Mouse (Mus musculus): ENCODE measurements around the gene Sgca. TPM values are rescaled to one million over a fixed set of nuclear protein-coding genes. Genes with fewer than 3 reads are reported as not detected.
"Not testable (repeated sequence)": the region's sequence is repeated elsewhere in the genome, so short reads cannot be mapped to it uniquely, and the experiment has no call there.

Gene Sgca
- polyA plus RNA-seq, 1 experiment: 303 TPM

DNA sequence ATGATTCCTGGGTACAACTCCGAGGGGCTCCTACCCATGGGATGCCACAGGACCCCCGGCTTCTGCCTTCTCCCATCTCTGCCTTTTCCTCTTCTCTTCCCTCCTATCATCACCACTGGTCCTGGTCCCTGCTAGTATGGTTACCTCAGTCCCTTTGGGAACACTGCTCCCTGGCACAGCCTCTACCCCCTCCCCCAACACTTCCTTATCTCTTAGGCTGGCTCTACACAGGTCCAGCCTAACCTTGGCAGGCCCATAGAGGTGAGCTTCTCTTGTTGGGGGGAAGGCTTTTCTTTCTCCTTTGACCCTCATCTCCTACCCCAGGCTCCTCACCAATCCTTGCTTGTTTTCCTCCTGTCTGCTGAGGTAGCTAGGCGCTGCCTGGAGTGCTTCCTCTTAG lies 39.4 kb upstream of the Sgca start:
- no peak overlapping the region for H3K4me2 ChIP-seq (ENCODE audit: low read depth)
- H3K36me3 ChIP-seq (ENCODE audit: control insufficient read depth, insufficient read depth): no peaks in the 10 kb centered on the region
- TF ChIP-seq POLR2AphosphoS2 (IDR thresholded peaks at IDR 0.05; ENCODE audit: insufficient read length, low read depth) (no peak), E2F4 (IDR thresholded peaks at IDR 0.05; ENCODE audit: insufficient read depth) (no peak), MYOD1 (IDR thresholded peaks at IDR 0.05; ENCODE audit: control insufficient read depth in 1 of 3, insufficient read length in 2 of 3, low read depth in 2 of 3) (no peak), TCF3 (IDR thresholded peaks at IDR 0.05; ENCODE audit: insufficient read length, low read depth) (no peak)
- no peak overlapping the region for H3K4me3 ChIP-seq
- H3K79me2 ChIP-seq (ENCODE audit: control insufficient read depth, insufficient read depth): no peaks in the 10 kb centered on the region
- no peak overlapping the region for H3ac ChIP-seq (ENCODE audit: control insufficient read depth, insufficient read length)
- H3K27me3 ChIP-seq (ENCODE audit: control insufficient read depth, insufficient read depth, insufficient read length): no peaks in the 10 kb centered on the region

DNA sequence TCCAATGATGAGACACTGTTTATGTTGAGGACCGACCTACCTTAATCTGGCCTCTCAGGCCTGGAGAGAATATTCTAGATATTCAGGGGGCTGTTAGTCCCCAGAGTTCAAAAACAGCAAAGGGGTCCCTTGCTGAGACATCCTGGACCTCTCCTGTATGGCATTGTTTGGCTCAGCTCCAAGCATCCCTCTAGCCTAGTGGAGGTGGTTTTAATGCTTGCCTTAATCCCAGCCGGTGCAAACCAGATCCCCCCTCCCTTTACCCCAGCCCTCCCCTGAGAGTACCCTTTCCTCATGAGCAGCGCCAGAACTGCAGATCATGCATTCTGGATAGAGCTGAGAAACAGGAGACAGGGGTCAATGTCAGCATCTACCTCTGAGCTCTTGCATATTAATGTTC lies 36.4 kb upstream of the Sgca start:
- no peak overlapping the region for H3ac ChIP-seq (ENCODE audit: control insufficient read depth, insufficient read length)
- no peak overlapping the region for H3K4me3 ChIP-seq
- TF ChIP-seq POLR2A (IDR thresholded peaks at IDR 0.05; ENCODE audit: insufficient read length, low read depth): no peak
- no peak for TF ChIP-seq CEBPB (IDR thresholded peaks at IDR 0.05; ENCODE audit: insufficient read depth, poor library complexity, severe bottlenecking)
- TF ChIP-seq MYOD1 (IDR thresholded peaks at IDR 0.05; ENCODE audit: control insufficient read depth in 1 of 3, insufficient read length in 2 of 3, low read depth in 2 of 3): no peak
- no peak for TF ChIP-seq MYOG (IDR thresholded peaks at IDR 0.05; ENCODE audit: control insufficient read depth in 1 of 3, insufficient read depth in 1 of 3, insufficient read length in 2 of 3, low read depth in 2 of 3)
- no peak for TF ChIP-seq MAX (IDR thresholded peaks at IDR 0.05; ENCODE audit: low read depth)
- no peak for TF ChIP-seq TCF12 (IDR thresholded peaks at IDR 0.05; ENCODE audit: insufficient read depth, poor library complexity, severe bottlenecking)
- no peak for TF ChIP-seq USF1 (IDR thresholded peaks at IDR 0.05; ENCODE audit: low read depth)
- no peak for TF ChIP-seq POLR2AphosphoS2 (IDR thresholded peaks at IDR 0.05; ENCODE audit: insufficient read length, low read depth)
- TF ChIP-seq REST (IDR thresholded peaks at IDR 0.05; ENCODE audit: insufficient read depth, insufficient read length): no peak
- no peak for TF ChIP-seq TCF3 (IDR thresholded peaks at IDR 0.05; ENCODE audit: insufficient read length, low read depth)
- H3K36me3 ChIP-seq (ENCODE audit: control insufficient read depth, insufficient read depth): no peaks in the 10 kb centered on the region
- no peaks in the 10 kb centered on the region for H3K79me2 ChIP-seq (ENCODE audit: control insufficient read depth, insufficient read depth)
- no peaks in the 10 kb centered on the region for H3K27me3 ChIP-seq (ENCODE audit: control insufficient read depth, insufficient read depth, insufficient read length)
- no peak overlapping the region for H3K4me2 ChIP-seq (ENCODE audit: low read depth)

DNA sequence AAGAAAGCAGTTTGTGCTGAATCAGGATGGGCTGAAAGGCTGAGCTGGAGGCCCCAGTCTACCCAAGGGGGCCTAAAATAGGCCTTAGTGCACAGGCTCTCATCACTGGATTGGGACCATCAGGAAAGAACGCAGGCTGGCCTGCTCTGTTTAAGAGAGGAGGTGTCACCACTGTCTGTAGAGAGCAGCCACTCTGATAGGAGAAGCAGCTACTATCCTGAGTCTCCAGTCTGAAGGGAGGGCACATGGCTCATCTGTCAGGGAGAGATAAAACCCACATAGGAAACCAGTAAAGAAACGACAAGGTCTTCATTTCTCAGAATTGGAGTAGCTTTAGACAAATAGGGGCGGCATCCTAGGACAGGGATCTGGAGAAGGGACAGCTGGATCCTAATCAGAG lies 35.9 kb upstream of the Sgca start:
- Histone ChIP-seq H3K4me2 (ENCODE audit: low read depth) (peak overlapping the region; percentile 97), H3K4me3 (no peak overlapping the region), H3ac (ENCODE audit: control insufficient read depth, insufficient read length) (no peak overlapping the region), H3K36me3 (ENCODE audit: control insufficient read depth, insufficient read depth) (no peaks in the 10 kb centered on the region), H3K79me2 (ENCODE audit: control insufficient read depth, insufficient read depth) (no peaks in the 10 kb centered on the region), H3K27me3 (ENCODE audit: control insufficient read depth, insufficient read depth, insufficient read length) (no peaks in the 10 kb centered on the region)
- TF ChIP-seq POLR2AphosphoS2 (IDR thresholded peaks at IDR 0.05; ENCODE audit: insufficient read length, low read depth): no peak
- no peak for TF ChIP-seq TCF12 (IDR thresholded peaks at IDR 0.05; ENCODE audit: insufficient read depth, poor library complexity, severe bottlenecking)
- no peak for TF ChIP-seq E2F4 (IDR thresholded peaks at IDR 0.05; ENCODE audit: insufficient read depth)
- TF ChIP-seq REST (IDR thresholded peaks at IDR 0.05; ENCODE audit: insufficient read depth, insufficient read length): no peak
- no peak for TF ChIP-seq POLR2A (IDR thresholded peaks at IDR 0.05; ENCODE audit: insufficient read length, low read depth)
- TF ChIP-seq TCF3 (IDR thresholded peaks at IDR 0.05; ENCODE audit: insufficient read length, low read depth): no peak
- no peak for TF ChIP-seq CEBPB (IDR thresholded peaks at IDR 0.05; ENCODE audit: insufficient read depth, poor library complexity, severe bottlenecking)
- TF ChIP-seq MAX (IDR thresholded peaks at IDR 0.05; ENCODE audit: low read depth): no peak
- no peak for TF ChIP-seq USF1 (IDR thresholded peaks at IDR 0.05; ENCODE audit: low read depth)
- TF ChIP-seq SRF (IDR thresholded peaks at IDR 0.05; ENCODE audit: control insufficient read depth, insufficient read length, low read depth): no peak
- TF ChIP-seq MYOG (IDR thresholded peaks at IDR 0.05; ENCODE audit: control insufficient read depth in 1 of 3, insufficient read depth in 1 of 3, insufficient read length in 2 of 3, low read depth in 2 of 3): no peak
- TF ChIP-seq MYOD1 (IDR thresholded peaks at IDR 0.05; ENCODE audit: control insufficient read depth in 1 of 3, insufficient read length in 2 of 3, low read depth in 2 of 3): no peak

DNA sequence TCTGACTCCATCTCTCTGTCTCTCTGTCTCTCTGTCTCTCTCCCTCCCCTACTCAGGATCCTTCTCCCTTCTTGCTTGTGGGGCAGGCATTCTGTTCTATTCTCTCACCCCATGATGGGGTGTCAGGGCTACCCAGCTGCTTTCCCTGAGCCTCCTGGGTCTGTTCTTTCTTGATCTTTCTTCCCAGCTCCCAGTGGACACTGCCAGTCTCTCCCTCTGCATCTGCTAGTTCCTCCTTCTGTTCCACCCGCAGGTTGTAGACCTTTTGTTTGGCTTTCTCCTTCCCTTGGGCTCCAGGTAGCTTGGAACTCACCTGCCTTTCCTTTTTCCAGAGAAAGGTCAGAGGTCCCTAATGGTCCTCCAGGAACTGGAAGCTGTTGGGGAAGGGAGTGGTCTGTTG lies 35.3 kb upstream of the Sgca start:
- peak overlapping the region; percentile 97 for H3K4me2 ChIP-seq (ENCODE audit: low read depth)
- H3K79me2 ChIP-seq (ENCODE audit: control insufficient read depth, insufficient read depth): no peaks in the 10 kb centered on the region
- H3K27me3 ChIP-seq (ENCODE audit: control insufficient read depth, insufficient read depth, insufficient read length): no peaks in the 10 kb centered on the region
- TF ChIP-seq MYOD1 (IDR thresholded peaks at IDR 0.05; ENCODE audit: control insufficient read depth in 1 of 3, insufficient read length in 2 of 3, low read depth in 2 of 3) (no peak), CEBPB (IDR thresholded peaks at IDR 0.05; ENCODE audit: insufficient read depth, poor library complexity, severe bottlenecking) (no peak), POLR2A (IDR thresholded peaks at IDR 0.05; ENCODE audit: insufficient read length, low read depth) (no peak), SRF (IDR thresholded peaks at IDR 0.05; ENCODE audit: control insufficient read depth, insufficient read length, low read depth) (no peak), POLR2AphosphoS2 (IDR thresholded peaks at IDR 0.05; ENCODE audit: insufficient read length, low read depth) (no peak), TCF12 (IDR thresholded peaks at IDR 0.05; ENCODE audit: insufficient read depth, poor library complexity, severe bottlenecking) (no peak), USF1 (IDR thresholded peaks at IDR 0.05; ENCODE audit: low read depth) (no peak), TCF3 (IDR thresholded peaks at IDR 0.05; ENCODE audit: insufficient read length, low read depth) (no peak), MAX (IDR thresholded peaks at IDR 0.05; ENCODE audit: low read depth) (no peak), REST (IDR thresholded peaks at IDR 0.05; ENCODE audit: insufficient read depth, insufficient read length) (no peak), E2F4 (IDR thresholded peaks at IDR 0.05; ENCODE audit: insufficient read depth) (no peak), MYOG (IDR thresholded peaks at IDR 0.05; ENCODE audit: control insufficient read depth in 1 of 3, insufficient read depth in 1 of 3, insufficient read length in 2 of 3, low read depth in 2 of 3) (no peak)
- H3K36me3 ChIP-seq (ENCODE audit: control insufficient read depth, insufficient read depth): no peaks in the 10 kb centered on the region
- peak overlapping the region; percentile 58 for H3K4me3 ChIP-seq
- no peak overlapping the region for H3ac ChIP-seq (ENCODE audit: control insufficient read depth, insufficient read length)

DNA sequence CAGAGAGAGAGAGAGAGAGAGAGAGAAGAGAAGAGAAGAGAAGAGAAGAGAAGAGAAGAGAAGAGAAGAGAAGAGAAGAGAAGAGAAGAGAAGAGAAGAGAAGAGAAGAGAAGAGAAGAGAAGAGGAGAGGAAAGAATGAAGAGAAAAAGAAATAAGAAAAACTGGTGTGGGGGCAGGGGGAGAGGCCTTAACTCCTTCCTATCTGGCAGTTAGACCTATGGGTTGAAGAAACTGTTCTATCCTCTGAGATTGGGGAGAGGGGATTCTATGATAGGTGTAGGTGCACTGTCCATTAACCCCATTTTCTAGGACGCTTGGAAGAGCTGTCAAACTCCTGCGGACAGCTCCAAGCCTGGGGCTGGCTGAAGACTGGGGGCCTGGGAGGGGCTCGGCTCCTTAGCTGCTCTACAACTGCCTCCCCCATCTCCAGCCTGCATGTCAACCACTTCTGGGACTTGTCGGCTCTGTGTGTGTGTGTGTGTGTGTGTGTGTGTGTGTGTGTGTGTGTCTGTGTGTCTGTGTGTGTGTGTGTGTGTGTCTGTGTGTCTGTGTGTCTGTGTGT lies 34.8 kb upstream of the Sgca start:
- Histone ChIP-seq H3K4me3 (peak overlapping the region; percentile 58), H3K4me2 (ENCODE audit: low read depth) (peak overlapping the region; percentile 97), H3ac (ENCODE audit: control insufficient read depth, insufficient read length) (peak overlapping the region; percentile 40)
- not testable (repeated sequence) for H3K27me3 ChIP-seq (ENCODE audit: control insufficient read depth, insufficient read depth, insufficient read length); H3K36me3 ChIP-seq (ENCODE audit: control insufficient read depth, insufficient read depth); H3K79me2 ChIP-seq (ENCODE audit: control insufficient read depth, insufficient read depth)

Measured in myocyte (in vitro differentiated cells).